Mouse (Mus musculus) liver, embryonic 14.5 days (tissue): Measurements from ENCODE around the gene Tia1.

ENCODE experiments used
- CTCF ChIP-seq: IDR thresholded peaks from 2 replicates; pipeline ENCODE4 v1.5.1; 2016; ENCODE audit warnings: antibody characterized with exemption, low read depth, control low read depth
- EP300 ChIP-seq: IDR thresholded peaks from 2 replicates; pipeline ENCODE4 v1.6.1; 2016; ENCODE audit warnings: antibody characterized with exemption, low read depth

- TF ChIP-seq CTCF (no peak), EP300 (no peak)
Measured at GRCm38 (mm10) chr6:86480189-86480831, 76.3 kb downstream of the Tia1 start.
